7 mouse cellular contexts compared by ENCODE assay signal in the genomic region with DNA sequence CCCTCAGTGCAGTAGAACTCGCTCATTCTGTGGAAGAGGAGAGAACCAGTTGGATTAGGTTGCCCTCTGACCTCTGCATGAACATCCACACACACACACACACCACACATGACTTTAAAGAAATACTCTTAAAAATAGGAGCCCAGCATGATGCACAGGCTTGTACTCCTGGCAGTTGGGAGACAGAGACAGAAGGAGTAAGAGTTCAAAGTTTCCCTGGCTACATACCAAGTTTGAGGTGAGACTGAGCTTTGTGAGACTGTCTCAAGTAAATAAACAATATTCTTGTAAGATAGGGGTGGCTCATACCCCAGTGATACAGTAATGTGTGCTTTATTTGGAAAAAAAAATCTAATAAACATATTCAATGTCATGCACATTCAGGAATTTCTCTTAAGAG. TPM values are rescaled to one million over a fixed set of nuclear protein-coding genes. Genes with fewer than 3 reads are reported as not detected.
DNase-seq lines count a peak whose midpoint lies in the region; ATAC-seq and TF ChIP-seq lines count a peak whose summit lies in the region.

No protein-coding gene starts in this region.

- no peak for ATAC-seq in intestine, embryonic 15.5 days
- ATAC-seq in cerebellum, adult (ENCODE audit: insufficient number of reproducible peaks, low FRiP score, low TSS enrichment) = no peak

- H3K36me3 ChIP-seq in intestine, embryonic 15.5 days = no peaks in the 10 kb centered on the region
- H3K36me3 ChIP-seq in myocyte (ENCODE audit: control insufficient read depth, insufficient read depth) = no peaks in the 10 kb centered on the region

- no peaks in the 10 kb centered on the region for H3K27me3 ChIP-seq in intestine, embryonic 15.5 days (replicated peaks)
- no peaks in the 10 kb centered on the region for H3K27me3 ChIP-seq in myocyte (ENCODE audit: control insufficient read depth, insufficient read depth, insufficient read length)

- H3K79me2 ChIP-seq in myocyte (ENCODE audit: control insufficient read depth, insufficient read depth) = peaks cover 53% of the 10 kb centered on the region

- H3K4me2 ChIP-seq in intestine, embryonic 15.5 days (replicated peaks) = peak overlapping the region; percentile 54
- peak overlapping the region; percentile 63 for H3K4me2 ChIP-seq in myocyte (ENCODE audit: low read depth)

- no peaks in the 10 kb centered on the region for H3K9me3 ChIP-seq in intestine, embryonic 15.5 days

- no peak overlapping the region for H3K9ac ChIP-seq in intestine, embryonic 15.5 days

- H3ac ChIP-seq in myocyte (ENCODE audit: control insufficient read depth, insufficient read length) = no peak overlapping the region

- TF ChIP-seq POLR2A in embryonic fibroblast, embryonic 13.5 days (IDR thresholded peaks at IDR 0.05; ENCODE audit: low read depth, low read length) = no peak
- no peak for TF ChIP-seq POLR2A in myocyte (IDR thresholded peaks at IDR 0.05; ENCODE audit: insufficient read length, low read depth)

- H3K4me1 ChIP-seq in embryonic fibroblast, embryonic 13.5 days (ENCODE audit: control insufficient read depth, insufficient read depth, low read length) = peaks cover 3% of the 10 kb centered on the region; the same call in 1 of the 2 replicates
- H3K4me1 ChIP-seq in intestine, embryonic 15.5 days (replicated peaks) = peaks cover 6% of the 10 kb centered on the region

- no peak for TF ChIP-seq CTCF in layer of hippocampus, adult 2 months (conservative IDR thresholded peaks at IDR 0.05)
- no peak for TF ChIP-seq CTCF in embryonic fibroblast, embryonic 13.5 days (IDR thresholded peaks at IDR 0.05; ENCODE audit: borderline replicate concordance, insufficient read depth, low read length)

- no peak overlapping the region for H3K27ac ChIP-seq in layer of hippocampus, adult 2 months
- no peak overlapping the region for H3K27ac ChIP-seq in embryonic fibroblast, embryonic 13.5 days (ENCODE audit: insufficient read depth, low read length)
- H3K27ac ChIP-seq in intestine, embryonic 15.5 days = no peak overlapping the region

- no peak for DNase-seq in layer of hippocampus, adult 2 months (ENCODE audit: low spot score in 2 of 2)
- DNase-seq in layer of hippocampus, postnatal 36 days = no peak
- DNase-seq in urinary bladder, postnatal 36 days (ENCODE audit: low spot score in 2 of 2) = no peak

- peak overlapping the region; percentile 100 for H3K4me3 ChIP-seq in layer of hippocampus, adult 2 months
- peak overlapping the region; percentile 26 for H3K4me3 ChIP-seq in embryonic fibroblast, embryonic 13.5 days (ENCODE audit: insufficient read depth, low read length)
- H3K4me3 ChIP-seq in intestine, embryonic 15.5 days (replicated peaks) = no peak overlapping the region
- peak overlapping the region; percentile 83 for H3K4me3 ChIP-seq in myocyte

- WGBS in intestine, embryonic 15.5 days = 74% methylated on average over 1 of the region's 1 CpGs

TF ChIP-seq in myocyte, 11 proteins besides CTCF, POLR2A, EP300 and RAD21:
- TF ChIP-seq CEBPB (IDR thresholded peaks at IDR 0.05; ENCODE audit: insufficient read depth, poor library complexity, severe bottlenecking) (no peak), TCF3 (IDR thresholded peaks at IDR 0.05; ENCODE audit: insufficient read length, low read depth) (no peak), USF1 (IDR thresholded peaks at IDR 0.05; ENCODE audit: low read depth) (no peak), MAX (IDR thresholded peaks at IDR 0.05; ENCODE audit: low read depth) (no peak), MYOD1 (IDR thresholded peaks at IDR 0.05; ENCODE audit: control insufficient read depth in 1 of 3, insufficient read length in 2 of 3, low read depth in 2 of 3) (no peak), E2F4 (IDR thresholded peaks at IDR 0.05; ENCODE audit: insufficient read depth) (no peak), REST (IDR thresholded peaks at IDR 0.05; ENCODE audit: insufficient read depth, insufficient read length) (no peak), TCF12 (IDR thresholded peaks at IDR 0.05; ENCODE audit: insufficient read depth, poor library complexity, severe bottlenecking) (no peak)

RNA-seq across cellular contexts. Expression of gene Ndufb3, which starts 1.3 kb away (rescaled TPM):
- 100 to 1,000 TPM; 109 to 111 TPM for total RNA-seq in layer of hippocampus, adult 2 months (2021)
- 100 to 1,000 TPM; 110 to 119 TPM for total RNA-seq in layer of hippocampus, postnatal 36 days (2021)
- 63.8 and 66.8 TPM in 2 replicates for polyA plus RNA-seq in embryonic fibroblast, embryonic 13.5 days (2011; ENCODE audit: insufficient read length, low read depth, missing spikeins)
- 201 and 204 TPM in 2 replicates for polyA plus RNA-seq in intestine, embryonic 15.5 days (2015; fragmentation: Nextera tagmentation; extraction: Ambion mirVana)
- polyA plus RNA-seq in myocyte (2012; fragmentation: generic; extraction: Trizol) = 130 TPM

RNA-seq across cellular contexts. Expression of gene Fam126b, which starts 1.4 kb away (rescaled TPM):
- total RNA-seq in layer of hippocampus, adult 2 months (2021) = 100 to 1,000 TPM; 120 to 124 TPM
- total RNA-seq in layer of hippocampus, postnatal 36 days (2021) = 100 to 1,000 TPM; 129 to 134 TPM
- polyA plus RNA-seq in embryonic fibroblast, embryonic 13.5 days (2011; ENCODE audit: insufficient read length, low read depth, missing spikeins) = 7.8 and 15.5 TPM in 2 replicates
- 7.8 and 8.2 TPM in 2 replicates for polyA plus RNA-seq in intestine, embryonic 15.5 days (2015; fragmentation: Nextera tagmentation; extraction: Ambion mirVana)
- polyA plus RNA-seq in myocyte (2012; fragmentation: generic; extraction: Trizol) = 1.1 TPM
